Mouse (Mus musculus): ENCODE data around the gene Casz1.

GRCm38 (mm10) chr4:148935211-148935610, 131.0 kb downstream of the Casz1 start:
- TF ChIP-seq FLI1 (IDR thresholded peaks at IDR 0.05; ENCODE audit: low read length) (no peak), GATA1 (IDR thresholded peaks at IDR 0.05; ENCODE audit: borderline replicate concordance, low read length) (no peak)
